Mouse (Mus musculus): ENCODE results near the gene Pld4. TPM values are rescaled to one million over a fixed set of nuclear protein-coding genes. Genes with fewer than 3 reads are reported as not detected.

Gene Pld4
- polyA plus RNA-seq, 1 experiment: 23.7 TPM

- 54% methylated on average over 14 of the region's 14 CpGs for WGBS
- TF ChIP-seq POLR2A (IDR thresholded peaks at IDR 0.05; ENCODE audit: low read depth, low read length): no peak
- no peak for TF ChIP-seq CTCF (conservative IDR thresholded peaks at IDR 0.05; ENCODE audit: insufficient read depth, insufficient read length, low read depth, low read length)
- Histone ChIP-seq H3K4me1 (ENCODE audit: control insufficient read depth, insufficient read depth, low read length) (no peaks in the 10 kb centered on the region; the same call in 1 of the 2 replicates), H3K27me3 (replicated peaks; ENCODE audit: control insufficient read depth, insufficient read depth, low read length) (no peaks in the 10 kb centered on the region), H3K36me3 (ENCODE audit: control insufficient read depth, insufficient read depth, low read length) (no peaks in the 10 kb centered on the region), H3K27ac (ENCODE audit: insufficient read depth, low read depth, low read length) (no peak overlapping the region), H3K4me3 (ENCODE audit: insufficient read depth, low read depth, low read length) (no peak overlapping the region)
- DNase-seq: no peak
Observed at GRCm38 (mm10) chr12:112730808-112731207, 29.6 kb upstream of the Pld4 start.

DNA sequence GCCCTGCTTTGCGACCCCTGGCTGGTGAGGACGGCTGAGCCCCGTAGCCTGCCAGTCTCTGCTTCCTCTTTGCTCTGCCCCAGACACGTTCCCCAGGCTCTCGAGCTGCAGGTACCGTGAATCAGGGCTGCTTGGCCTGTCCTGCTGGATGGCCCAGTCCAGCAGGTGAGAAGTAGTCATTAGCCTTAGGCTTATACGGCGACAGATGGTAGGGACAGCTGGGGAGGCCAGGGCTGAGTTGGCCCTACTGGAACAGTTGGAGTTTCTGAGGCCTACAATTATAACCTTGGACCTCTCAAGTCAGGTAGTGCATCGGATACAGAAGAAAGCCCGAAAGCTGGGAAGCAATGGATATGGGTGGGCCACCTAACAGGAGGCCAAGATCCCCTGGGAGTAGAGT lies 27.9 kb upstream of the Pld4 start:
- WGBS: 80% methylated on average over 10 of the region's 10 CpGs
- no peaks in the 10 kb centered on the region for H3K27me3 ChIP-seq (replicated peaks; ENCODE audit: control insufficient read depth, insufficient read depth, low read length)
- no peak for TF ChIP-seq POLR2A (IDR thresholded peaks at IDR 0.05; ENCODE audit: low read depth, low read length)
- no peak for TF ChIP-seq CTCF (conservative IDR thresholded peaks at IDR 0.05; ENCODE audit: insufficient read depth, insufficient read length, low read depth, low read length)
- H3K36me3 ChIP-seq (ENCODE audit: control insufficient read depth, insufficient read depth, low read length): peaks cover 7% of the 10 kb centered on the region
- no peak overlapping the region for H3K27ac ChIP-seq (ENCODE audit: insufficient read depth, low read depth, low read length)
- H3K4me1 ChIP-seq (ENCODE audit: control insufficient read depth, insufficient read depth, low read length): no peaks in the 10 kb centered on the region; the same call in 1 of the 2 replicates
- no peak overlapping the region for H3K4me3 ChIP-seq (ENCODE audit: insufficient read depth, low read depth, low read length)
- DNase-seq: no peak

- Histone ChIP-seq H3K4me3 (ENCODE audit: insufficient read depth, low read depth, low read length) (no peak overlapping the region), H3K27me3 (replicated peaks; ENCODE audit: control insufficient read depth, insufficient read depth, low read length) (no peaks in the 10 kb centered on the region), H3K27ac (ENCODE audit: insufficient read depth, low read depth, low read length) (no peak overlapping the region), H3K36me3 (ENCODE audit: control insufficient read depth, insufficient read depth, low read length) (peaks cover 10% of the 10 kb centered on the region), H3K4me1 (ENCODE audit: control insufficient read depth, insufficient read depth, low read length) (peaks cover 2% of the 10 kb centered on the region; the same call in 1 of the 2 replicates)
- no peak for TF ChIP-seq POLR2A (IDR thresholded peaks at IDR 0.05; ENCODE audit: low read depth, low read length)
- no peak for TF ChIP-seq CTCF (conservative IDR thresholded peaks at IDR 0.05; ENCODE audit: insufficient read depth, insufficient read length, low read depth, low read length)
- DNase-seq: peak; percentile 86
- WGBS: 43% methylated on average over 2 of the region's 2 CpGs
Observed at GRCm38 (mm10) chr12:112734108-112734820, 26.2 kb upstream of the Pld4 start.

GRCm38 (mm10) chr12:112734881-112735655 lies 25.4 kb upstream of the Pld4 start:
- Histone ChIP-seq H3K27me3 (replicated peaks; ENCODE audit: control insufficient read depth, insufficient read depth, low read length) (no peaks in the 10 kb centered on the region), H3K36me3 (ENCODE audit: control insufficient read depth, insufficient read depth, low read length) (peaks cover 10% of the 10 kb centered on the region), H3K4me1 (ENCODE audit: control insufficient read depth, insufficient read depth, low read length) (peaks cover 2% of the 10 kb centered on the region; the same call in 1 of the 2 replicates), H3K4me3 (ENCODE audit: insufficient read depth, low read depth, low read length) (no peak overlapping the region), H3K27ac (ENCODE audit: insufficient read depth, low read depth, low read length) (no peak overlapping the region)
- peak; percentile 28 for DNase-seq
- 82% methylated on average over 19 of the region's 19 CpGs for WGBS
- TF ChIP-seq CTCF (conservative IDR thresholded peaks at IDR 0.05; ENCODE audit: insufficient read depth, insufficient read length, low read depth, low read length) (no peak), POLR2A (IDR thresholded peaks at IDR 0.05; ENCODE audit: low read depth, low read length) (no peak)

DNA sequence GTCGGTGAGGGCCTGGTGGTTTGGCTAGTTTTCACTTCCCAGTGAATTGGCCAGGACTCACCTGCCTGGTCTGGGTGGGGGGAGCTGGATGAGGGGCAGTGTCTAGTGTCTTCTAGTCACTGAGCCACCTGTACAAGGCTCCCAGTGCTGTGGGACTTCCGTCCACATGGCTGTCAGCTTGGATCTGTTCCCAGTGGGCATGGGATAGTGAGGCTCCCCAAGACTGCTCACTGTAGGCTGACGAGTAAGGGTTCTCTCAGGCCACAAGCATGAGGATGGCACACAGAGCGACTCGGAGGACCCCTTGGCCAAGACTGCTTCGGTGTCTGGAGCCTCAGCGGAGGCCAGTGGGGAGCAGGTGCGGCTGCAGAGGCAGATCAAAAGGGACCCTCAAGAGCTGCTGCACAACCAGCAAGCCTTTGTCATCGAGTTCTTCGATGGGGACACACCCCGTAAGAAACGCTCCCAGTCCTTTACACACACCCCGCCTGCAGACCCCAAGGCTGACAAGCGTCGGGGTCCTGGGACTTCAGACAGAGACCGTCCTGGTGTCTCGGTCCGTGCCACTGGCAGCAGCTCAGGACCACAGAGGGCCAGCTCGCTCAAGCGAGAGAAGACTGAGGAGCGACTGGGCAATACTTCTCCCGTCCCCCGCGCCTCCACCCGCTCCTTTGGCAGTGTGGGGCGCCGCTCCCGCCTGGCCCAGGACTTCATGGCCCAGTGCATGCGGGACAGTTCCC lies 24.4 kb upstream of the Pld4 start:
- TF ChIP-seq CTCF (conservative IDR thresholded peaks at IDR 0.05; ENCODE audit: insufficient read depth, insufficient read length, low read depth, low read length): no peak
- no peak for TF ChIP-seq POLR2A (IDR thresholded peaks at IDR 0.05; ENCODE audit: low read depth, low read length)

GRCm38 (mm10) chr12:112736636-112736925 lies 23.9 kb upstream of the Pld4 start:
- WGBS: 68% methylated on average over 10 of the region's 10 CpGs
- no peaks in the 10 kb centered on the region for H3K27me3 ChIP-seq (replicated peaks; ENCODE audit: control insufficient read depth, insufficient read depth, low read length)
- H3K4me1 ChIP-seq (ENCODE audit: control insufficient read depth, insufficient read depth, low read length): peaks cover 2% of the 10 kb centered on the region; the same call in 1 of the 2 replicates
- H3K27ac ChIP-seq (ENCODE audit: insufficient read depth, low read depth, low read length): no peak overlapping the region
- no peak for TF ChIP-seq POLR2A (IDR thresholded peaks at IDR 0.05; ENCODE audit: low read depth, low read length)
- TF ChIP-seq CTCF (conservative IDR thresholded peaks at IDR 0.05; ENCODE audit: insufficient read depth, insufficient read length, low read depth, low read length): no peak
- H3K4me3 ChIP-seq (ENCODE audit: insufficient read depth, low read depth, low read length): no peak overlapping the region
- no peak for DNase-seq
- H3K36me3 ChIP-seq (ENCODE audit: control insufficient read depth, insufficient read depth, low read length): peaks cover 10% of the 10 kb centered on the region

More for the DNA sequence above, 24.4 kb upstream of the Pld4 start:
- peak; percentile 51 for DNase-seq
- H3K4me1 ChIP-seq (ENCODE audit: control insufficient read depth, insufficient read depth, low read length): peaks cover 2% of the 10 kb centered on the region; the same call in 1 of the 2 replicates
- H3K4me3 ChIP-seq (ENCODE audit: insufficient read depth, low read depth, low read length): no peak overlapping the region
- H3K27ac ChIP-seq (ENCODE audit: insufficient read depth, low read depth, low read length): no peak overlapping the region
- peaks cover 10% of the 10 kb centered on the region for H3K36me3 ChIP-seq (ENCODE audit: control insufficient read depth, insufficient read depth, low read length)
- H3K27me3 ChIP-seq (replicated peaks; ENCODE audit: control insufficient read depth, insufficient read depth, low read length): no peaks in the 10 kb centered on the region
- 71% methylated on average over 29 of the region's 29 CpGs for WGBS

Measured in kidney, adult 2 months (tissue).